8 mouse cellular contexts compared by ENCODE assay signal in genomic region chr13:44952393-44953086, GRCm38 (mm10). TPM values are rescaled to one million over a fixed set of nuclear protein-coding genes. Genes with fewer than 3 reads are reported as not detected.
DNase-seq lines count a peak whose midpoint lies in the region; ATAC-seq lines count a peak whose summit lies in the region.
"Had no signal": no experiment of that assay in that cellular context is flagged by ENCODE, and none has a peak within 500 bp of the region (broad histone marks: within the 10 kb centered on the region; RNA-seq: fewer than 3 reads in every experiment).

No protein-coding gene starts in this region.

- peaks cover 4% of the 10 kb centered on the region; the same call in 1 of the 2 replicates for H3K36me3 ChIP-seq in splenic B cell, adult 2 months (ENCODE audit: control insufficient read depth, insufficient read depth, low read length, poor library complexity, severe bottlenecking)

- peak; percentile 17 for DNase-seq in kidney, postnatal 14 days
- DNase-seq in kidney, postnatal 4 days, result no peak
- DNase-seq in cerebellum, postnatal 10 days, result peak; percentile 39 to 53
- peak; percentile 9 for DNase-seq in splenic B cell, adult 2 months (ENCODE audit: low read depth, low spot score)
- no peak for DNase-seq in layer of hippocampus, postnatal 14 days (ENCODE audit: low spot score in 2 of 2)
- DNase-seq in left cerebral cortex, adult 18-20 months (ENCODE audit: low spot score in 2 of 2), result no peak

- ATAC-seq in hematopoietic stem cell, adult 5-6 weeks (replicated peaks in 1 of 2; ENCODE audit: insufficient read depth in 1 of 2, low FRiP score in 2 of 2, low TSS enrichment in 1 of 2, low read depth in 1 of 2, poor library complexity in 2 of 2, severe bottlenecking in 2 of 2), result peak; percentile 60 to 76

- no peaks in the 10 kb centered on the region for H3K27me3 ChIP-seq in splenic B cell, adult 2 months (ENCODE audit: control insufficient read depth, insufficient read depth, low read length, poor library complexity, severe bottlenecking)
- H3K27me3 ChIP-seq: megakaryocyte, embryonic 14.5 days had no signal

RNA-seq across cellular contexts. Expression of gene Dtnbp1, which starts 49.4 kb away (rescaled TPM):
- 105 and 121 TPM in 2 replicates for total RNA-seq in hematopoietic stem cell, adult 5-6 weeks (2017)
- 10 to 100 TPM; 72.4 to 75.9 TPM for total RNA-seq in layer of hippocampus, postnatal 14 days (2021)
- total RNA-seq in left cerebral cortex, adult 18-20 months (2021), result 10 to 100 TPM; 79.6 to 81.2 TPM

Comparison
In these comparisons a context has a peak if more than half of its experiments do, and no peak if none do; other contexts are left out.
1. DNase-seq: peak in kidney, postnatal 14 days (single experiment), cerebellum, postnatal 10 days (2 of 2) and splenic B cell, adult 2 months (single experiment); none in kidney, postnatal 4 days (0 of 2), layer of hippocampus, postnatal 14 days (0 of 2) and left cerebral cortex, adult 18-20 months (0 of 2).